Mouse (Mus musculus): Measurements from ENCODE around the gene Camk1d.

DNA sequence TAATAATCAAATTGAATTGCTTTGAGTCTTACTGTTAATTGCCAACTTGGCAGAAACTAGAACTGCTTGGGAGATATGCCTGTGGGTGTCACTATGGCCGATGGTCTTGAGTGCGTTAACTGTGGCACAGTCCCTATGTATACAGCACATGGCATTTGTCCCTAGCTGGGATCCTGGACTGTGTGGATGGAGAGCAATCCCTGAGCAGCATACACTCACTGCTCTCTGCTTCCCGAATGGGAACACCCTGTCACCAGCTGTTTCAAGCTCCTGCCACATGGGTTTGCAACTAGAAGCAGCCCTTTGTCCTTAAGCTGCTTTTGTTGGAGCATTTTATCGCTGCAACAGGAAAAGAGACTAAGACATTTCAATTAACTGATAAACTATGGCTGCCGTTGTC lies 224.4 kb downstream of the Camk1d start:
- TF ChIP-seq CTCF (IDR thresholded peaks at IDR 0.05; ENCODE audit: control insufficient read depth, insufficient read depth, insufficient replicate concordance, low read depth, low read length), result no peak
- TF ChIP-seq POLR2A (IDR thresholded peaks at IDR 0.05; ENCODE audit: control insufficient read depth, low read depth, low read length), result no peak

Data from testis, adult 2 months (tissue).